Mouse (Mus musculus) heart, adult 2 months (tissue): ENCODE results near the gene Zfp827. TPM values are rescaled to one million over a fixed set of nuclear protein-coding genes. Genes with fewer than 3 reads are reported as not detected.
A peak's percentile ranks its signal among the peaks of the same experiment; 100 is the strongest.

Experiments
- DNase-seq, 2 experiments: peaks; one replicate each; pipeline ENCODE4 v3.0.0; 2021
- H3K27ac ChIP-seq: fragments of 200-600 bp; 2 replicates; pipeline ENCODE4 v1.8.1; 2022
- H3K27me3 ChIP-seq: fragments of 200-500 bp; 2 replicates; pipeline ENCODE4 v1.6.1; 2012; ENCODE audit warnings: mild to moderate bottlenecking, low read length, inconsistent platforms, mixed read lengths; ENCODE audit not compliant: control insufficient read depth, insufficient read depth
- H3K36me3 ChIP-seq: fragments of 200-500 bp; 2 replicates; pipeline ENCODE4 v1.6.1; 2012; ENCODE audit warnings: low read length, inconsistent platforms; ENCODE audit not compliant: control insufficient read depth, insufficient read depth
- H3K4me1 ChIP-seq: fragments of 200-500 bp; 2 replicates; pipeline ENCODE4 v1.6.1; 2011; ENCODE audit warnings: low read length; ENCODE audit not compliant: control insufficient read depth, insufficient read depth
- H3K4me3 ChIP-seq: fragments of 200-600 bp; 2 replicates; pipeline ENCODE4 v1.8.1; 2022
- H3K79me2 ChIP-seq: fragments of 200-500 bp; replicated peaks from 2 replicates; pipeline ENCODE4 v1.6.1; 2012; ENCODE audit warnings: mild to moderate bottlenecking, inconsistent platforms, low read length, moderate library complexity, mixed read lengths; ENCODE audit not compliant: control insufficient read depth, insufficient read depth
- H3K9ac ChIP-seq: fragments of 200-500 bp; 2 replicates; pipeline ENCODE4 v1.6.1; 2012; ENCODE audit warnings: low read depth, mild to moderate bottlenecking, control low read depth, inconsistent platforms, low read length, mixed read lengths
- CTCF ChIP-seq: fragments of 200-600 bp; IDR thresholded peaks from 2 replicates; pipeline ENCODE4 v1.8.1; 2022; ENCODE audit warnings: antibody characterized with exemption, mild to moderate bottlenecking, moderate library complexity
- EP300 ChIP-seq: fragments of 200-500 bp; IDR thresholded peaks from 2 replicates; pipeline ENCODE4 v1.6.1; 2011; ENCODE audit warnings: low read depth, low read length, control low read depth; ENCODE audit not compliant: insufficient read depth
- POLR2A ChIP-seq: fragments of 200-500 bp; IDR thresholded peaks from 2 replicates; pipeline ENCODE4 v1.6.1; 2011; ENCODE audit warnings: mild to moderate bottlenecking, low read depth, low read length, control low read depth; ENCODE audit not compliant: insufficient read depth
- WGBS: fragments of 180-500 bp; shearing (Covaris S2); methylation state at CpG from one replicate; pipeline ENCODE4 v1.1.7; 2018; 5-methylcytosine and 5-hydroxymethylcytosine counted together
- intact Hi-C: fragments of 180-260 bp; cut with DNase I; formaldehyde crosslinking; loops from one replicate; pipeline ENCODE4 v1.15.1; 2025
- polyA plus RNA-seq: library from polyadenylated mRNA; depleted of rRNA; stranded (reverse); fragments of >200 nt; gene quantifications from 2 replicates; pipeline ENCODE4 v1.2.3, GENCODE M21; 2012
- total RNA-seq, 2 experiments: library from RNA; stranded (reverse); gene quantifications; 2 replicates each; pipeline ENCODE4 v1.2.3; 2021

The Zfp827 gene
- total and polyA plus RNA-seq, 3 experiments = 10.5 to 15.8 (median 12.8) TPM

- Histone ChIP-seq H3K4me1 (peaks cover 8% of the 10 kb centered on the region), H3K27me3 (no peaks in the 10 kb centered on the region), H3K79me2 (no peaks in the 10 kb centered on the region), H3K36me3 (peaks cover 6% of the 10 kb centered on the region), H3K27ac (no peak overlapping the region), H3K9ac (no peak overlapping the region; the same call in 1 of the 2 replicates), H3K4me3 (no peak overlapping the region)
- no peak for DNase-seq
- 43% methylated on average over 11 of the region's 11 CpGs for WGBS
- TF ChIP-seq EP300 (no peak), POLR2A (no peak), CTCF (no peak)
- intact Hi-C loops = loop anchor here (5.0 kb wide), 1 partner anchor 195 kb away; the partner anchor contains the start of gene Mmaa
Measured at GRCm38 (mm10) chr8:79096970-79097369, 68.7 kb downstream of the Zfp827 start.

GRCm38 (mm10) chr8:79102707-79103106 lies 74.5 kb downstream of the Zfp827 start:
- no peaks in the 10 kb centered on the region for H3K27me3 ChIP-seq
- DNase-seq = no peak
- no peak for TF ChIP-seq EP300
- no peak for TF ChIP-seq POLR2A
- TF ChIP-seq CTCF = no peak
- H3K4me3 ChIP-seq = no peak overlapping the region
- 76% methylated on average over 4 of the region's 4 CpGs for WGBS
- H3K36me3 ChIP-seq = peaks cover 8% of the 10 kb centered on the region; the same call in 1 of the 2 replicates
- no peak overlapping the region; the same call in 1 of the 2 replicates for H3K27ac ChIP-seq
- H3K4me1 ChIP-seq = peaks cover 13% of the 10 kb centered on the region
- intact Hi-C loops = loop anchor here (2.0 kb wide), 1 partner anchor 16 kb away; no protein-coding TSS in a partner anchor
- no peak overlapping the region for H3K9ac ChIP-seq
- no peaks in the 10 kb centered on the region for H3K79me2 ChIP-seq

GRCm38 (mm10) chr8:79103185-79103878 lies 75.1 kb downstream of the Zfp827 start:
- no peak for TF ChIP-seq POLR2A
- no peak for TF ChIP-seq EP300
- TF ChIP-seq CTCF = no peak
- no peak for DNase-seq
- H3K9ac ChIP-seq = no peak overlapping the region
- H3K4me1 ChIP-seq = peaks cover 13% of the 10 kb centered on the region
- H3K36me3 ChIP-seq = peaks cover 8% of the 10 kb centered on the region; the same call in 1 of the 2 replicates
- H3K27ac ChIP-seq = peak overlapping the region; percentile 64
- intact Hi-C loops = loop anchor here (2.0 kb wide), 1 partner anchor 17 kb away; no protein-coding TSS in a partner anchor
- WGBS = 66% methylated on average over 14 of the region's 14 CpGs
- no peaks in the 10 kb centered on the region for H3K79me2 ChIP-seq
- H3K27me3 ChIP-seq = no peaks in the 10 kb centered on the region
- H3K4me3 ChIP-seq = no peak overlapping the region

GRCm38 (mm10) chr8:79103923-79104580 lies 75.8 kb downstream of the Zfp827 start:
- Histone ChIP-seq H3K27ac (peak overlapping the region; percentile 64), H3K36me3 (peaks cover 8% of the 10 kb centered on the region; the same call in 1 of the 2 replicates)

GRCm38 (mm10) chr8:79104634-79105033 lies 76.4 kb downstream of the Zfp827 start:
- DNase-seq = no peak
- peak overlapping the region; percentile 64 for H3K27ac ChIP-seq
- WGBS = 38% methylated on average over 9 of the region's 9 CpGs
- H3K4me3 ChIP-seq = no peak overlapping the region
- TF ChIP-seq EP300 = no peak
- no peak for TF ChIP-seq CTCF
- no peak for TF ChIP-seq POLR2A
- no peaks in the 10 kb centered on the region for H3K27me3 ChIP-seq
- H3K79me2 ChIP-seq = no peaks in the 10 kb centered on the region
- H3K36me3 ChIP-seq = peaks cover 8% of the 10 kb centered on the region; the same call in 1 of the 2 replicates
- H3K9ac ChIP-seq = no peak overlapping the region
- intact Hi-C loops = no loop called here
- H3K4me1 ChIP-seq = peaks cover 13% of the 10 kb centered on the region

More at GRCm38 (mm10) chr8:79103923-79104580, 75.8 kb downstream of the Zfp827 start:
- Histone ChIP-seq H3K4me3 (no peak overlapping the region), H3K9ac (no peak overlapping the region; the same call in 1 of the 2 replicates), H3K4me1 (peaks cover 13% of the 10 kb centered on the region), H3K27me3 (no peaks in the 10 kb centered on the region), H3K79me2 (no peaks in the 10 kb centered on the region)
- 63% methylated on average over 9 of the region's 9 CpGs for WGBS
- TF ChIP-seq EP300 = no peak
- no peak for TF ChIP-seq POLR2A
- TF ChIP-seq CTCF = no peak
- intact Hi-C loops = loop anchor here (2.0 kb wide), 1 partner anchor 17 kb away; no protein-coding TSS in a partner anchor
- no peak for DNase-seq

- peak overlapping the region; percentile 64 for H3K27ac ChIP-seq
- intact Hi-C loops = no loop called here
- no peak for TF ChIP-seq EP300
- TF ChIP-seq POLR2A = no peak
- TF ChIP-seq CTCF = no peak
- no peak for DNase-seq
- H3K27me3 ChIP-seq = no peaks in the 10 kb centered on the region
- H3K36me3 ChIP-seq = peaks cover 8% of the 10 kb centered on the region; the same call in 1 of the 2 replicates
- no peak overlapping the region for H3K4me3 ChIP-seq
- no peak overlapping the region for H3K9ac ChIP-seq
- no peaks in the 10 kb centered on the region for H3K79me2 ChIP-seq
- 57% methylated on average over 10 of the region's 10 CpGs for WGBS
- H3K4me1 ChIP-seq = peaks cover 13% of the 10 kb centered on the region
Measured at GRCm38 (mm10) chr8:79105186-79105585, 76.9 kb downstream of the Zfp827 start.
